Mouse (Mus musculus): ENCODE results near the gene Gm42417.

GRCm38 (mm10) chr1:36555798-36556395, 16.7 kb upstream of the Gm42417 start:
- TF ChIP-seq CTCF (IDR thresholded peaks at IDR 0.05; ENCODE audit: control insufficient read depth, insufficient read depth, insufficient read length) (no peak), FOSL1 (IDR thresholded peaks at IDR 0.05; ENCODE audit: insufficient read depth, low read length, poor library complexity, severe bottlenecking) (no peak), CEBPB (IDR thresholded peaks at IDR 0.05; ENCODE audit: low read depth) (no peak), USF1 (IDR thresholded peaks at IDR 0.05; ENCODE audit: low read depth) (no peak)
